In genomic region chr7:97211117-97211516, GRCm38 (mm10) we compare ENCODE assay signal across 10 mouse cellular contexts.
DNase-seq lines count a peak whose midpoint lies in the region; ATAC-seq and TF ChIP-seq lines count a peak whose summit lies in the region.
"Had no signal": no experiment of that assay in that cellular context is flagged by ENCODE, and none has a peak within 500 bp of the region (broad histone marks: within the 10 kb centered on the region; RNA-seq: fewer than 3 reads in every experiment).

No protein-coding gene starts in this region.

- H3K9ac ChIP-seq in liver, postnatal 0 days (replicated peaks): no peak overlapping the region

- no peaks in the 10 kb centered on the region for H3K27me3 ChIP-seq in liver, postnatal 0 days (ENCODE audit: insufficient read depth, low read length)

- no peak for TF ChIP-seq POLR2A in bone marrow macrophage, adult 2 months (IDR thresholded peaks at IDR 0.05; ENCODE audit: borderline replicate concordance, low read depth, low read length)

- H3K4me2 ChIP-seq in liver, postnatal 0 days (ENCODE audit: low read depth, low read length): peak overlapping the region; percentile 20; the same call in 1 of the 2 replicates

- TF ChIP-seq EP300 in liver, postnatal 0 days (IDR thresholded peaks at IDR 0.05; ENCODE audit: low read depth): peak; percentile 92

- H3K4me1 ChIP-seq in bone marrow macrophage, adult 2 months (ENCODE audit: control insufficient read depth, insufficient read depth, low read length): peaks cover 32% of the 10 kb centered on the region
- peaks cover 30% of the 10 kb centered on the region for H3K4me1 ChIP-seq in liver, postnatal 0 days (ENCODE audit: insufficient read depth)
- H3K4me1 ChIP-seq: limb, embryonic 10.5 days had no signal

- no peaks in the 10 kb centered on the region for H3K9me3 ChIP-seq in liver, postnatal 0 days (ENCODE audit: low read length)
- H3K9me3 ChIP-seq: limb, embryonic 10.5 days had no signal

- no peak for TF ChIP-seq CTCF in layer of hippocampus, adult 2 months (conservative IDR thresholded peaks at IDR 0.05)
- TF ChIP-seq CTCF in bone marrow macrophage, adult 2 months (IDR thresholded peaks at IDR 0.05; ENCODE audit: low read depth, low read length): no peak
- TF ChIP-seq CTCF in liver, postnatal 0 days (IDR thresholded peaks at IDR 0.05; ENCODE audit: low read depth): no peak

- DNase-seq in layer of hippocampus, adult 11-12 months (ENCODE audit: low spot score): peak; percentile 19
- DNase-seq in layer of hippocampus, adult 2 months (ENCODE audit: low spot score in 2 of 2): no peak
- peak; percentile 66 for DNase-seq in liver, postnatal 0 days
- no peak for DNase-seq in left cerebral cortex, adult 18-20 months (ENCODE audit: low spot score in 2 of 2)
- DNase-seq in Muller cell, postnatal 12 days (ENCODE audit: inconsistent ontology term): no peak
- no peak for DNase-seq in layer of hippocampus, postnatal 10 days (ENCODE audit: low spot score in 2 of 2)
- DNase-seq: cerebellum, postnatal 25 days had no signal

- no peaks in the 10 kb centered on the region for H3K36me3 ChIP-seq in liver, postnatal 0 days (replicated peaks; ENCODE audit: insufficient read depth, low read length)
- H3K36me3 ChIP-seq: limb, embryonic 10.5 days had no signal

- 21% methylated on average over 4 of the region's 4 CpGs for WGBS in liver, postnatal 0 days (ENCODE audit: insufficient replicate concordance)

- no peak overlapping the region for H3K27ac ChIP-seq in layer of hippocampus, adult 2 months
- peak overlapping the region; percentile 47 for H3K27ac ChIP-seq in bone marrow macrophage, adult 2 months (ENCODE audit: insufficient read depth, low read depth, low read length)
- H3K27ac ChIP-seq in liver, postnatal 0 days (ENCODE audit: low read depth): peak overlapping the region; percentile 87
- H3K27ac ChIP-seq: limb, embryonic 10.5 days had no signal

- H3K4me3 ChIP-seq in layer of hippocampus, adult 2 months: no peak overlapping the region
- H3K4me3 ChIP-seq in bone marrow macrophage, adult 2 months (ENCODE audit: insufficient read depth, low read length): no peak overlapping the region
- H3K4me3 ChIP-seq in liver, postnatal 0 days (ENCODE audit: low read depth, low read length): no peak overlapping the region
- H3K4me3 ChIP-seq: limb, embryonic 10.5 days had no signal

- ATAC-seq in liver, postnatal 0 days: peak; percentile 94
- ATAC-seq in neutrophil, adult 5-6 weeks (ENCODE audit: extremely low read depth, insufficient number of reproducible peaks, low FRiP score, poor library complexity, severe bottlenecking): peak; percentile 99

Comparison
In these comparisons a context has a peak if more than half of its experiments do, and no peak if none do; other contexts are left out.
1. DNase-seq: peak in layer of hippocampus, adult 11-12 months (single experiment) and liver, postnatal 0 days (single experiment); none in layer of hippocampus, adult 2 months (0 of 2), left cerebral cortex, adult 18-20 months (0 of 2), Muller cell, postnatal 12 days (single experiment) and layer of hippocampus, postnatal 10 days (0 of 2).